Mouse (Mus musculus): ENCODE data around the gene Sox6.

GRCm38 (mm10) chr7:116038511-116038910, at the start of gene Sox6:
- TF ChIP-seq MAZ (IDR thresholded peaks at IDR 0.05; ENCODE audit: low read depth, low read length) (no peak), CTCF (conservative IDR thresholded peaks at IDR 0.05 in 1 of 2, IDR thresholded peaks at IDR 0.05 in 1 of 2; ENCODE audit: low read depth in 2 of 2, low read length in 2 of 2) (no peak), HCFC1 (IDR thresholded peaks at IDR 0.05; ENCODE audit: low read depth, low read length) (no peak), RAD21 (IDR thresholded peaks at IDR 0.05; ENCODE audit: low read depth, low read length) (no peak), EP300 (IDR thresholded peaks at IDR 0.05; ENCODE audit: low read length) (no peak), ZNF384 (IDR thresholded peaks at IDR 0.05; ENCODE audit: low read depth, low read length) (no peak), POLR2A (IDR thresholded peaks at IDR 0.05; ENCODE audit: low read depth, low read length) (no peak), NELFE (IDR thresholded peaks at IDR 0.05; ENCODE audit: low read depth, low read length) (no peak), GABPA (IDR thresholded peaks at IDR 0.05; ENCODE audit: insufficient replicate concordance, low read depth, low read length) (no peak), ZMIZ1 (IDR thresholded peaks at IDR 0.05; ENCODE audit: low read depth, low read length) (no peak), UBTF (IDR thresholded peaks at IDR 0.05; ENCODE audit: low read depth, low read length) (no peak), POLR2AphosphoS2 (IDR thresholded peaks at IDR 0.05; ENCODE audit: low read depth, low read length) (no peak)
